Mouse (Mus musculus) limb, embryonic 13.5 days (tissue): ENCODE measurements at regions not wholly inside any gene's neighbourhood (a gene's known extent, or its start where the extent isn't known, plus 50 kb on each side); places are given as distances from the start of the nearest gene placed in this dataset.

ENCODE experiments used
- ATAC-seq: fragments of 200-750 bp; cut with Nextera tagmentation; 2 replicates; pipeline ENCODE4 v1.8.0; 2017; ENCODE audit warnings: low read depth, moderate number of reproducible peaks, moderate TSS enrichment; ENCODE audit not compliant: low FRiP score
- H3K27ac ChIP-seq: fragments of 300-500 bp; sonication (generic); 2 replicates; pipeline ENCODE4 v1.5.1; 2015; ENCODE audit warnings: inconsistent platforms, mild to moderate bottlenecking, moderate library complexity
- H3K27me3 ChIP-seq: fragments of 300-500 bp; sonication (generic); 2 replicates; pipeline ENCODE4 v1.6.1; 2015; ENCODE audit warnings: mild to moderate bottlenecking, inconsistent platforms
- H3K36me3 ChIP-seq: fragments of 300-500 bp; sonication (generic); 2 replicates; pipeline ENCODE4 v1.6.1; 2015; ENCODE audit warnings: inconsistent platforms, mild to moderate bottlenecking, moderate library complexity
- H3K4me1 ChIP-seq: fragments of 300-500 bp; sonication (generic); 2 replicates; pipeline ENCODE4 v1.6.1; 2015; ENCODE audit warnings: inconsistent platforms
- H3K4me2 ChIP-seq: fragments of 300-500 bp; sonication (generic); replicated peaks from 2 replicates; pipeline ENCODE4 v1.6.1; 2015; ENCODE audit warnings: inconsistent platforms, mild to moderate bottlenecking, moderate library complexity
- H3K4me3 ChIP-seq: fragments of 300-500 bp; sonication (generic); 2 replicates; pipeline ENCODE4 v1.5.1; 2015; ENCODE audit warnings: moderate library complexity, mild to moderate bottlenecking, inconsistent platforms
- H3K9ac ChIP-seq: fragments of 300-500 bp; sonication (generic); 2 replicates; pipeline ENCODE4 v1.6.1; 2015; ENCODE audit warnings: mild to moderate bottlenecking, inconsistent platforms
- H3K9me3 ChIP-seq: fragments of 300-500 bp; sonication (generic); 2 replicates; pipeline ENCODE4 v1.6.1; 2016; ENCODE audit warnings: inconsistent platforms
- WGBS: fragments of 180-500 bp; shearing (Covaris S2); methylation state at CpG from one replicate; pipeline ENCODE4 v1.1.7; 2015; 5-methylcytosine and 5-hydroxymethylcytosine counted together

GRCm38 (mm10) chr6:15501063-15501462, 219.4 kb upstream of the Mdfic start:
- Histone ChIP-seq H3K4me3 (no peak overlapping the region), H3K27me3 (no peaks in the 10 kb centered on the region), H3K36me3 (no peaks in the 10 kb centered on the region), H3K9me3 (no peaks in the 10 kb centered on the region), H3K27ac (no peak overlapping the region), H3K4me2 (no peak overlapping the region), H3K9ac (no peak overlapping the region), H3K4me1 (no peaks in the 10 kb centered on the region)
- 21% methylated on average over 4 of the region's 4 CpGs for WGBS
- ATAC-seq: no peak

GRCm38 (mm10) chr6:15509314-15509713, 211.1 kb upstream of the Mdfic start:
- Histone ChIP-seq H3K27me3 (no peaks in the 10 kb centered on the region), H3K9ac (no peak overlapping the region), H3K4me1 (no peaks in the 10 kb centered on the region), H3K4me2 (no peak overlapping the region), H3K9me3 (no peaks in the 10 kb centered on the region), H3K36me3 (no peaks in the 10 kb centered on the region), H3K27ac (no peak overlapping the region), H3K4me3 (no peak overlapping the region)
- 70% methylated on average over 2 of the region's 2 CpGs for WGBS
- no peak for ATAC-seq

- Histone ChIP-seq H3K9ac (no peak overlapping the region), H3K36me3 (no peaks in the 10 kb centered on the region), H3K27me3 (no peaks in the 10 kb centered on the region), H3K4me1 (no peaks in the 10 kb centered on the region), H3K4me3 (no peak overlapping the region), H3K27ac (no peak overlapping the region), H3K9me3 (no peaks in the 10 kb centered on the region), H3K4me2 (no peak overlapping the region)
- 64% methylated on average over 2 of the region's 2 CpGs for WGBS
- ATAC-seq: no peak
Observed at GRCm38 (mm10) chr6:15537279-15537678, 183.2 kb upstream of the Mdfic start.

GRCm38 (mm10) chr6:15541969-15542368, 178.5 kb upstream of the Mdfic start:
- ATAC-seq: no peak
- 78% methylated on average over 4 of the region's 4 CpGs for WGBS

GRCm38 (mm10) chr6:15543516-15544080, 176.9 kb upstream of the Mdfic start:
- Histone ChIP-seq H3K36me3 (no peaks in the 10 kb centered on the region), H3K4me3 (no peak overlapping the region), H3K27me3 (no peaks in the 10 kb centered on the region), H3K9me3 (no peaks in the 10 kb centered on the region), H3K27ac (no peak overlapping the region), H3K9ac (no peak overlapping the region), H3K4me1 (0 out of 2 replicates have a peak, but pooled peaks cover 5% of the 10 kb centered on the region), H3K4me2 (no peak overlapping the region)
- ATAC-seq: no peak
- WGBS: 74% methylated on average over 14 of the region's 14 CpGs

More at GRCm38 (mm10) chr6:15541969-15542368, 178.5 kb upstream of the Mdfic start:
- no peak overlapping the region for H3K27ac ChIP-seq
- no peak overlapping the region for H3K4me2 ChIP-seq
- H3K27me3 ChIP-seq: no peaks in the 10 kb centered on the region
- no peaks in the 10 kb centered on the region for H3K36me3 ChIP-seq
- no peak overlapping the region for H3K9ac ChIP-seq
- H3K4me1 ChIP-seq: 0 out of 2 replicates have a peak, but pooled peaks cover 5% of the 10 kb centered on the region
- H3K4me3 ChIP-seq: no peak overlapping the region
- H3K9me3 ChIP-seq: no peaks in the 10 kb centered on the region

GRCm38 (mm10) chr6:15548833-15549232, 171.6 kb upstream of the Mdfic start:
- ATAC-seq: no peak
- Histone ChIP-seq H3K4me3 (no peak overlapping the region), H3K4me1 (no peaks in the 10 kb centered on the region), H3K27ac (no peak overlapping the region), H3K27me3 (no peaks in the 10 kb centered on the region), H3K4me2 (no peak overlapping the region), H3K9ac (no peak overlapping the region), H3K9me3 (no peaks in the 10 kb centered on the region), H3K36me3 (no peaks in the 10 kb centered on the region)
- 84% methylated on average over 2 of the region's 2 CpGs for WGBS

GRCm38 (mm10) chr6:15592780-15593179, 127.7 kb upstream of the Mdfic start:
- Histone ChIP-seq H3K9me3 (no peaks in the 10 kb centered on the region), H3K4me1 (0 out of 2 replicates have a peak, but pooled peaks cover 3% of the 10 kb centered on the region), H3K9ac (no peak overlapping the region), H3K27me3 (no peaks in the 10 kb centered on the region), H3K4me2 (no peak overlapping the region), H3K27ac (no peak overlapping the region), H3K36me3 (no peaks in the 10 kb centered on the region), H3K4me3 (no peak overlapping the region)
- no peak for ATAC-seq
- 43% methylated on average over 1 of the region's 1 CpGs for WGBS

GRCm38 (mm10) chr6:15597226-15597983, 123.1 kb upstream of the Mdfic start:
- ATAC-seq: peak; percentile 76; the same call in 1 of the 2 replicates
- H3K27ac ChIP-seq: peak overlapping the region; percentile 29; the same call in 1 of the 2 replicates
- H3K9ac ChIP-seq: no peak overlapping the region
- 0 out of 2 replicates have a peak, but pooled peaks cover 3% of the 10 kb centered on the region for H3K4me1 ChIP-seq
- H3K27me3 ChIP-seq: no peaks in the 10 kb centered on the region
- H3K4me2 ChIP-seq: no peak overlapping the region
- 30% methylated on average over 4 of the region's 4 CpGs for WGBS
- H3K36me3 ChIP-seq: no peaks in the 10 kb centered on the region
- H3K9me3 ChIP-seq: no peaks in the 10 kb centered on the region
- H3K4me3 ChIP-seq: no peak overlapping the region

- Histone ChIP-seq H3K9ac (no peak overlapping the region), H3K9me3 (no peaks in the 10 kb centered on the region), H3K4me2 (no peak overlapping the region), H3K4me3 (no peak overlapping the region), H3K36me3 (no peaks in the 10 kb centered on the region), H3K4me1 (no peaks in the 10 kb centered on the region), H3K27ac (no peak overlapping the region), H3K27me3 (no peaks in the 10 kb centered on the region)
- ATAC-seq: no peak
Observed at GRCm38 (mm10) chr6:15610208-15610607, 110.3 kb upstream of the Mdfic start.

GRCm38 (mm10) chr6:15625910-15626564, 94.4 kb upstream of the Mdfic start:
- Histone ChIP-seq H3K9ac (no peak overlapping the region), H3K9me3 (no peaks in the 10 kb centered on the region), H3K27ac (no peak overlapping the region), H3K4me3 (no peak overlapping the region), H3K36me3 (no peaks in the 10 kb centered on the region), H3K4me1 (no peaks in the 10 kb centered on the region), H3K4me2 (no peak overlapping the region), H3K27me3 (no peaks in the 10 kb centered on the region)
- no peak for ATAC-seq
- WGBS: 81% methylated on average over 3 of the region's 3 CpGs

GRCm38 (mm10) chr6:15638548-15638947, 81.9 kb upstream of the Mdfic start:
- ATAC-seq: no peak
- Histone ChIP-seq H3K4me1 (peaks cover 18% of the 10 kb centered on the region), H3K27ac (peak overlapping the region; percentile 70), H3K9ac (no peak overlapping the region), H3K27me3 (no peaks in the 10 kb centered on the region), H3K4me2 (no peak overlapping the region), H3K36me3 (no peaks in the 10 kb centered on the region), H3K4me3 (no peak overlapping the region), H3K9me3 (no peaks in the 10 kb centered on the region)
- 81% methylated on average over 14 of the region's 14 CpGs for WGBS

GRCm38 (mm10) chr6:15639378-15639777, 81.1 kb upstream of the Mdfic start:
- peak; percentile 87 for ATAC-seq
- Histone ChIP-seq H3K4me2 (no peak overlapping the region; the same call in 1 of the 2 replicates), H3K9ac (no peak overlapping the region), H3K4me1 (peaks cover 18% of the 10 kb centered on the region), H3K27me3 (no peaks in the 10 kb centered on the region), H3K9me3 (no peaks in the 10 kb centered on the region), H3K36me3 (no peaks in the 10 kb centered on the region), H3K27ac (peak overlapping the region; percentile 77), H3K4me3 (no peak overlapping the region)
- WGBS: 14% methylated on average over 4 of the region's 4 CpGs
